Mouse (Mus musculus): ENCODE measurements at regions not wholly inside any gene's neighbourhood (a gene's known extent, or its start where the extent isn't known, plus 50 kb on each side); places are given as distances from the start of the nearest gene placed in this dataset.

DNA sequence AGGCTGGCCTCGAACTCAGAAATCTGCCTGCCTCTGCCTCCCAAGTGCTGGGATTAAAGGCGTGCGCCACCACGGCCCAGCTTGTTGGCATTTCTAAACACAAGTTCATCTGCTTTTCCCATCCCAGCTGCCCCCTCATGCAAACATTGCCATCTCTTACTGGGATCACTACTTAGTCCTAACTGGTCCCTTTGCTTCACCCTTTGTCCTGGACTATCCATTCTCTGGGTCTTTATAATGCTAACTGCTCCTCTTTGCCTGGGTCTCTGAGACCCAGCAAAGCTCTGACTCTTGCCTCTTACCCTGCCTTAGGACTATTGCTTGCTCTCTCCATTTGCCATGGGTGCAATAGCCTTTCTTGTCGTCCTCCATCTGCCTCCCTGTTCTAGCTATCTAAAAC is 103.7 kb downstream of the Dad1 start:
- TF ChIP-seq CTCF (IDR thresholded peaks at IDR 0.05; ENCODE audit: control insufficient read depth, insufficient read depth, insufficient replicate concordance, low read depth, low read length) (no peak), POLR2A (IDR thresholded peaks at IDR 0.05; ENCODE audit: control insufficient read depth, low read depth, low read length) (no peak)

Data from testis, adult 2 months (tissue).